Mouse (Mus musculus) midbrain, embryonic 11.5 days (tissue): ENCODE data around the gene Plin4. TPM values are rescaled to one million over a fixed set of nuclear protein-coding genes. Genes with fewer than 3 reads are reported as not detected.

Experiments
- ATAC-seq: fragments of 200-750 bp; cut with Nextera tagmentation; 2 replicates; pipeline ENCODE4 v1.8.0; 2017; ENCODE audit warnings: moderate TSS enrichment, moderate library complexity; ENCODE audit not compliant: low FRiP score
- DNase-seq: peaks from one replicate; pipeline ENCODE4 v3.0.0; 2015; ENCODE audit warnings: low spot score; ENCODE audit errors: missing footprints
- H3K27ac ChIP-seq: fragments of 300-500 bp; sonication (generic); 2 replicates; pipeline ENCODE4 v1.5.1; 2014; ENCODE audit warnings: low read depth, low read length
- H3K27me3 ChIP-seq: fragments of 300-500 bp; sonication (generic); 2 replicates; pipeline ENCODE4 v1.6.1; 2014; ENCODE audit warnings: mild to moderate bottlenecking, low read length, moderate library complexity, mixed read lengths; ENCODE audit not compliant: control insufficient read depth, insufficient read depth
- H3K36me3 ChIP-seq: fragments of 300-500 bp; sonication (generic); 2 replicates; pipeline ENCODE4 v1.6.1; 2014; ENCODE audit warnings: mild to moderate bottlenecking, low read length, moderate library complexity, mixed read lengths; ENCODE audit not compliant: control insufficient read depth, insufficient read depth
- H3K4me1 ChIP-seq: fragments of 300-500 bp; sonication (generic); 2 replicates; pipeline ENCODE4 v1.6.1; 2014; ENCODE audit warnings: low read length; ENCODE audit not compliant: control insufficient read depth, insufficient read depth
- H3K4me2 ChIP-seq: fragments of 300-500 bp; sonication (generic); 2 replicates; pipeline ENCODE4 v1.6.1; 2014; ENCODE audit warnings: mild to moderate bottlenecking, moderate library complexity
- H3K4me3 ChIP-seq: fragments of 300-500 bp; sonication (generic); 2 replicates; pipeline ENCODE4 v1.5.1; 2014; ENCODE audit warnings: low read depth, low read length
- H3K9ac ChIP-seq: fragments of 300-500 bp; sonication (generic); 2 replicates; pipeline ENCODE4 v1.6.1; 2014; ENCODE audit warnings: low read length
- H3K9me3 ChIP-seq: fragments of 300-500 bp; sonication (generic); 2 replicates; pipeline ENCODE4 v1.6.1; 2016; ENCODE audit warnings: low read length; ENCODE audit not compliant: control insufficient read depth
- WGBS: fragments of 180-500 bp; shearing (Covaris S2); extraction: QIAGEN DNeasy Blood & Tissue Kit; methylation state at CpG from one replicate; pipeline ENCODE4 v1.1.7; 2014; 5-methylcytosine and 5-hydroxymethylcytosine counted together
- polyA plus RNA-seq: library from polyadenylated mRNA; unstranded; fragments of >200 nt; fragmentation: Nextera tagmentation; extraction: Ambion mirVana; gene quantifications from 2 replicates; pipeline ENCODE4 v1.2.1, GENCODE M21; 2014

The Plin4 gene
- polyA plus RNA-seq, 1 experiment from 2014 or later = 0.05 TPM

- Histone ChIP-seq H3K9me3 (no peaks in the 10 kb centered on the region), H3K9ac (no peak overlapping the region), H3K4me1 (no peaks in the 10 kb centered on the region), H3K36me3 (peaks cover 62% of the 10 kb centered on the region), H3K27me3 (no peaks in the 10 kb centered on the region), H3K27ac (no peak overlapping the region), H3K4me2 (no peak overlapping the region), H3K4me3 (no peak overlapping the region)
- ATAC-seq (no peak), DNase-seq (no peak)
- 96% methylated on average over 7 of the region's 7 CpGs for WGBS
These were observed 47.5 kb downstream of the Plin4 start for GRCm38 (mm10) chr17:56062081-56062480.

GRCm38 (mm10) chr17:56057381-56058120 lies 52.1 kb downstream of the Plin4 start:
- Histone ChIP-seq H3K36me3 (peaks cover 30% of the 10 kb centered on the region), H3K27me3 (no peaks in the 10 kb centered on the region), H3K9me3 (no peaks in the 10 kb centered on the region), H3K4me1 (no peaks in the 10 kb centered on the region), H3K4me2 (no peak overlapping the region), H3K27ac (no peak overlapping the region), H3K4me3 (no peak overlapping the region), H3K9ac (no peak overlapping the region)
- ATAC-seq (no peak), DNase-seq (no peak)
- WGBS = 81% methylated on average over 11 of the region's 11 CpGs

GRCm38 (mm10) chr17:56055945-56056678 lies 53.5 kb downstream of the Plin4 start:
- H3K4me3 ChIP-seq = no peak overlapping the region
- no peaks in the 10 kb centered on the region for H3K27me3 ChIP-seq
- H3K36me3 ChIP-seq = peaks cover 27% of the 10 kb centered on the region
- ATAC-seq (peak; percentile 42; the same call in 1 of the 2 replicates), DNase-seq (no peak)
- no peak overlapping the region for H3K27ac ChIP-seq
- no peak overlapping the region for H3K4me2 ChIP-seq
- WGBS = 70% methylated on average over 4 of the region's 4 CpGs
- no peaks in the 10 kb centered on the region for H3K9me3 ChIP-seq
- no peak overlapping the region for H3K9ac ChIP-seq
- H3K4me1 ChIP-seq = no peaks in the 10 kb centered on the region

- no peaks in the 10 kb centered on the region for H3K4me1 ChIP-seq
- ATAC-seq = no peak
- H3K36me3 ChIP-seq = peaks cover 24% of the 10 kb centered on the region
- no peak overlapping the region for H3K4me3 ChIP-seq
- H3K27ac ChIP-seq = no peak overlapping the region
- H3K4me2 ChIP-seq = no peak overlapping the region
- DNase-seq = no peak
- no peaks in the 10 kb centered on the region for H3K9me3 ChIP-seq
- H3K27me3 ChIP-seq = no peaks in the 10 kb centered on the region
- H3K9ac ChIP-seq = no peak overlapping the region
These were observed 54.7 kb downstream of the Plin4 start for GRCm38 (mm10) chr17:56054938-56055337.

GRCm38 (mm10) chr17:56051369-56051768 lies 58.2 kb downstream of the Plin4 start:
- Histone ChIP-seq H3K4me2 (no peak overlapping the region), H3K9ac (no peak overlapping the region), H3K36me3 (peaks cover 20% of the 10 kb centered on the region), H3K9me3 (no peaks in the 10 kb centered on the region), H3K4me1 (no peaks in the 10 kb centered on the region), H3K4me3 (no peak overlapping the region), H3K27ac (no peak overlapping the region), H3K27me3 (no peaks in the 10 kb centered on the region)
- no peak for DNase-seq
- ATAC-seq = no peak
- WGBS = 92% methylated on average over 5 of the region's 5 CpGs

Other genes starting within 250 kb of the Plin4 start
- 9.2 TPM in 2 replicates for gene Zfp119a, start 230.9 kb downstream of the Plin4 start, polyA plus RNA-seq
- gene Zfp959, start 217.7 kb downstream of the Plin4 start, polyA plus RNA-seq = 12.9 and 14.0 TPM in 2 replicates
- 6.3 and 6.7 TPM in 2 replicates for gene Zfp119b, start 160.3 kb downstream of the Plin4 start, polyA plus RNA-seq
- 2.1 and 2.7 TPM in 2 replicates for gene Ebi3, start 157.2 kb downstream of the Plin4 start, polyA plus RNA-seq
- 21.3 and 24.4 TPM in 2 replicates for gene Yju2, start 150.7 kb downstream of the Plin4 start, polyA plus RNA-seq
- gene Shd, start 139.3 kb downstream of the Plin4 start, polyA plus RNA-seq = 81.9 and 89.1 TPM in 2 replicates
- gene Fsd1, start 123.3 kb downstream of the Plin4 start, polyA plus RNA-seq = 61.2 and 65.6 TPM in 2 replicates
- gene Stap2, start 104.2 kb downstream of the Plin4 start, polyA plus RNA-seq = 3.6 and 4.5 TPM in 2 replicates
- 146 and 158 TPM in 2 replicates for gene Mpnd, start 104.1 kb downstream of the Plin4 start, polyA plus RNA-seq
- 106 and 118 TPM in 2 replicates for gene Sh3gl1, start 73.2 kb downstream of the Plin4 start, polyA plus RNA-seq
- 20.7 and 24.7 TPM in 2 replicates for gene Chaf1a, start 69.4 kb downstream of the Plin4 start, polyA plus RNA-seq
- gene Ubxn6, start 34.8 kb downstream of the Plin4 start, polyA plus RNA-seq = 43.2 and 48.4 TPM in 2 replicates
- 104 and 121 TPM in 2 replicates for gene Hdgfl2, start 30.2 kb downstream of the Plin4 start, polyA plus RNA-seq
- gene Plin5, start 7.8 kb upstream of the Plin4 start, polyA plus RNA-seq = 0.07 TPM in 1 of 2 replicates, not detected in the other
- gene Lrg1, start 12.2 kb upstream of the Plin4 start, polyA plus RNA-seq = 0.15 TPM in 1 of 2 replicates, not detected in the other
- gene Sema6b, start 30.5 kb upstream of the Plin4 start, polyA plus RNA-seq = 1.9 TPM in 2 replicates
- 5.8 and 7.7 TPM in 2 replicates for gene Tnfaip8l1, start 52.7 kb upstream of the Plin4 start, polyA plus RNA-seq
- 52.3 and 57.7 TPM in 2 replicates for gene Mydgf, start 74.1 kb upstream of the Plin4 start, polyA plus RNA-seq
- gene Dpp9, start 109.1 kb upstream of the Plin4 start, polyA plus RNA-seq = 29.5 and 33.8 TPM in 2 replicates
- 12.6 and 12.7 TPM in 2 replicates for gene Fem1a, start 147.0 kb upstream of the Plin4 start, polyA plus RNA-seq
- gene Ticam1, start 167.0 kb upstream of the Plin4 start, polyA plus RNA-seq = 1.7 and 2.6 TPM in 2 replicates
- 27.5 and 34.0 TPM in 2 replicates for gene Plin3, start 183.1 kb upstream of the Plin4 start, polyA plus RNA-seq
- gene Arrdc5, start 190.5 kb upstream of the Plin4 start, polyA plus RNA-seq = not detected in 2 replicates
- 123 and 138 TPM in 2 replicates for gene Uhrf1, start 193.5 kb upstream of the Plin4 start, polyA plus RNA-seq
- gene Kdm4b, start 216.3 kb upstream of the Plin4 start, polyA plus RNA-seq = 33.3 and 39.6 TPM in 2 replicates